Mouse (Mus musculus) limb, embryonic 15.5 days (tissue): Measurements from ENCODE around the gene Rilp. TPM values are rescaled to one million over a fixed set of nuclear protein-coding genes. Genes with fewer than 3 reads are reported as not detected.
A peak's percentile ranks its signal among the peaks of the same experiment; 100 is the strongest.

Source experiments
- ATAC-seq: fragments of 200-750 bp; cut with Nextera tagmentation; 2 replicates; pipeline ENCODE4 v1.8.0; 2017; ENCODE audit warnings: low read depth, moderate TSS enrichment; ENCODE audit not compliant: insufficient number of reproducible peaks, low FRiP score, low TSS enrichment
- H3K27ac ChIP-seq: fragments of 300-500 bp; sonication (generic); 2 replicates; pipeline ENCODE4 v1.5.1; 2015; ENCODE audit warnings: moderate library complexity, mild to moderate bottlenecking, inconsistent platforms
- H3K27me3 ChIP-seq: fragments of 300-500 bp; sonication (generic); 2 replicates; pipeline ENCODE4 v1.6.1; 2015; ENCODE audit warnings: inconsistent platforms
- H3K36me3 ChIP-seq: fragments of 300-500 bp; sonication (generic); 2 replicates; pipeline ENCODE4 v1.6.1; 2015; ENCODE audit warnings: inconsistent platforms
- H3K4me1 ChIP-seq: fragments of 300-500 bp; sonication (generic); 2 replicates; pipeline ENCODE4 v1.6.1; 2015; ENCODE audit warnings: inconsistent platforms
- H3K4me2 ChIP-seq: fragments of 300-500 bp; sonication (generic); 2 replicates; pipeline ENCODE4 v1.6.1; 2015; ENCODE audit warnings: mild to moderate bottlenecking, inconsistent platforms
- H3K4me3 ChIP-seq: fragments of 300-500 bp; sonication (generic); 2 replicates; pipeline ENCODE4 v1.5.1; 2015; ENCODE audit warnings: mild to moderate bottlenecking, inconsistent platforms
- H3K9ac ChIP-seq: fragments of 300-500 bp; sonication (generic); 2 replicates; pipeline ENCODE4 v1.6.1; 2015; ENCODE audit warnings: inconsistent platforms
- H3K9me3 ChIP-seq: fragments of 300-500 bp; sonication (generic); 2 replicates; pipeline ENCODE4 v1.6.1; 2016; ENCODE audit warnings: inconsistent platforms
- WGBS: fragments of 180-500 bp; shearing (Covaris S2); methylation state at CpG from one replicate; pipeline ENCODE4 v1.1.7; 2015; 5-methylcytosine and 5-hydroxymethylcytosine counted together
- polyA plus RNA-seq: library from polyadenylated mRNA; unstranded; fragments of >200 nt; fragmentation: Nextera tagmentation; extraction: Ambion mirVana; gene quantifications from 2 replicates; pipeline ENCODE4 v1.2.1, GENCODE M21; 2015

Gene Rilp
- polyA plus RNA-seq: 0.45 and 0.73 TPM in 2 replicates

- Histone ChIP-seq H3K36me3 (peaks cover 41% of the 10 kb centered on the region), H3K27ac (peak within 1 kb of the TSS; percentile 79), H3K9ac (peak within 1 kb of the TSS; percentile 47), H3K27me3 (no peaks in the 10 kb centered on the region), H3K4me1 (peaks cover 29% of the 10 kb centered on the region), H3K4me2 (peak within 1 kb of the TSS; percentile 100), H3K9me3 (no peaks in the 10 kb centered on the region), H3K4me3 (peak within 1 kb of the TSS; percentile 56)
- ATAC-seq: peak; percentile 75
- 2% methylated on average over 43 of the region's 43 CpGs for WGBS
These were observed at the start of gene Rilp for GRCm38 (mm10) chr11:75509741-75510626. TSS of gene Rilp (plus strand) at chr11:75510094.

GRCm38 (mm10) chr11:75460103-75460843 is 49.6 kb upstream of the Rilp start:
- Histone ChIP-seq H3K27me3 (no peaks in the 10 kb centered on the region), H3K4me1 (peaks cover 39% of the 10 kb centered on the region), H3K4me3 (peak overlapping the region; percentile 81), H3K9ac (peak overlapping the region; percentile 40), H3K4me2 (peak overlapping the region; percentile 70), H3K9me3 (no peaks in the 10 kb centered on the region), H3K36me3 (peaks cover 9% of the 10 kb centered on the region), H3K27ac (peak overlapping the region; percentile 97)
- ATAC-seq: no peak
- WGBS: 3% methylated on average over 19 of the region's 19 CpGs

- Histone ChIP-seq H3K4me2 (peak within 1 kb of the TSS; percentile 94), H3K9ac (peak within 1 kb of the TSS; percentile 47), H3K27ac (peak within 1 kb of the TSS; percentile 97), H3K36me3 (peaks cover 17% of the 10 kb centered on the region), H3K4me3 (peak within 1 kb of the TSS; percentile 81), H3K27me3 (no peaks in the 10 kb centered on the region), H3K9me3 (no peaks in the 10 kb centered on the region), H3K4me1 (peaks cover 37% of the 10 kb centered on the region)
- WGBS: under 1% methylated on average over 46 of the region's 46 CpGs
- peak; percentile 95 for ATAC-seq
These were observed 48.8 kb upstream of the Rilp start, which contains the start of gene Tlcd2 for GRCm38 (mm10) chr11:75460844-75461742. TSS of gene Tlcd2 (plus strand) at chr11:75461715.

- Histone ChIP-seq H3K27ac (peak overlapping the region; percentile 86), H3K4me1 (peaks cover 37% of the 10 kb centered on the region), H3K4me2 (peak overlapping the region; percentile 94), H3K9me3 (no peaks in the 10 kb centered on the region), H3K36me3 (peaks cover 17% of the 10 kb centered on the region), H3K27me3 (no peaks in the 10 kb centered on the region), H3K9ac (peak overlapping the region; percentile 47), H3K4me3 (peak overlapping the region; percentile 81)
- ATAC-seq: peak; percentile 0; the same call in 1 of the 2 replicates
- under 1% methylated on average over 29 of the region's 30 CpGs for WGBS
These were observed 48.1 kb upstream of the Rilp start for GRCm38 (mm10) chr11:75461743-75462252.

GRCm38 (mm10) chr11:75462253-75462783 is 47.6 kb upstream of the Rilp start:
- peak overlapping the region; percentile 86 for H3K27ac ChIP-seq
- H3K9me3 ChIP-seq: no peaks in the 10 kb centered on the region
- peaks cover 37% of the 10 kb centered on the region for H3K4me1 ChIP-seq
- H3K36me3 ChIP-seq: peaks cover 17% of the 10 kb centered on the region
- H3K4me2 ChIP-seq: peak overlapping the region; percentile 94
- H3K9ac ChIP-seq: peak overlapping the region; percentile 47
- no peak for ATAC-seq
- H3K4me3 ChIP-seq: peak overlapping the region; percentile 81
- H3K27me3 ChIP-seq: no peaks in the 10 kb centered on the region
- 3% methylated on average over 15 of the region's 16 CpGs for WGBS

- Histone ChIP-seq H3K27ac (peak overlapping the region; percentile 86), H3K4me1 (peaks cover 42% of the 10 kb centered on the region), H3K36me3 (peaks cover 17% of the 10 kb centered on the region), H3K9ac (no peak overlapping the region), H3K4me3 (peak overlapping the region; percentile 81), H3K27me3 (no peaks in the 10 kb centered on the region), H3K4me2 (peak overlapping the region; percentile 94), H3K9me3 (no peaks in the 10 kb centered on the region)
- WGBS: 1% methylated on average over 9 of the region's 9 CpGs
- ATAC-seq: peak; percentile 42
These were observed 47.0 kb upstream of the Rilp start for GRCm38 (mm10) chr11:75462865-75463336.

GRCm38 (mm10) chr11:75463624-75464023 is 46.3 kb upstream of the Rilp start:
- H3K27ac ChIP-seq: peak overlapping the region; percentile 86
- no peak for ATAC-seq
- peak overlapping the region; percentile 81 for H3K4me3 ChIP-seq
- H3K9me3 ChIP-seq: no peaks in the 10 kb centered on the region
- peaks cover 50% of the 10 kb centered on the region for H3K4me1 ChIP-seq
- 61% methylated on average over 4 of the region's 4 CpGs for WGBS
- peaks cover 17% of the 10 kb centered on the region for H3K36me3 ChIP-seq
- no peaks in the 10 kb centered on the region for H3K27me3 ChIP-seq
- H3K9ac ChIP-seq: no peak overlapping the region
- H3K4me2 ChIP-seq: peak overlapping the region; percentile 94

GRCm38 (mm10) chr11:75464417-75464816 is 45.5 kb upstream of the Rilp start:
- H3K36me3 ChIP-seq: peaks cover 17% of the 10 kb centered on the region
- H3K4me3 ChIP-seq: no peak overlapping the region
- WGBS: 88% methylated on average over 6 of the region's 6 CpGs

GRCm38 (mm10) chr11:75465051-75465450 is 44.8 kb upstream of the Rilp start:
- H3K36me3 ChIP-seq: peaks cover 17% of the 10 kb centered on the region
- H3K27me3 ChIP-seq: no peaks in the 10 kb centered on the region
- ATAC-seq: no peak
- WGBS: 84% methylated on average over 6 of the region's 6 CpGs
- H3K9me3 ChIP-seq: no peaks in the 10 kb centered on the region
- no peak overlapping the region for H3K9ac ChIP-seq
- H3K4me2 ChIP-seq: no peak overlapping the region
- peaks cover 40% of the 10 kb centered on the region for H3K4me1 ChIP-seq
- no peak overlapping the region for H3K4me3 ChIP-seq
- no peak overlapping the region for H3K27ac ChIP-seq

More at GRCm38 (mm10) chr11:75464417-75464816, 45.5 kb upstream of the Rilp start:
- Histone ChIP-seq H3K27ac (no peak overlapping the region), H3K9ac (no peak overlapping the region), H3K27me3 (no peaks in the 10 kb centered on the region), H3K9me3 (no peaks in the 10 kb centered on the region), H3K4me2 (no peak overlapping the region), H3K4me1 (peaks cover 46% of the 10 kb centered on the region)
- no peak for ATAC-seq

- Histone ChIP-seq H3K4me2 (no peak overlapping the region), H3K4me1 (peaks cover 34% of the 10 kb centered on the region), H3K36me3 (peaks cover 17% of the 10 kb centered on the region), H3K4me3 (no peak overlapping the region), H3K27ac (no peak overlapping the region), H3K27me3 (no peaks in the 10 kb centered on the region), H3K9me3 (no peaks in the 10 kb centered on the region), H3K9ac (no peak overlapping the region)
- ATAC-seq: no peak
- 99% methylated on average over 4 of the region's 4 CpGs for WGBS
These were observed 43.0 kb upstream of the Rilp start for GRCm38 (mm10) chr11:75466731-75467505.
